Mouse (Mus musculus) kidney, embryonic 14.5 days (tissue): ENCODE data around the gene Sez6. TPM values are rescaled to one million over a fixed set of nuclear protein-coding genes. Genes with fewer than 3 reads are reported as not detected.

Experiments used
- ATAC-seq: fragments of 200-750 bp; cut with Nextera tagmentation; 2 replicates; pipeline ENCODE4 v1.8.0; 2017; ENCODE audit warnings: moderate number of reproducible peaks, mild to moderate bottlenecking, moderate TSS enrichment, moderate library complexity; ENCODE audit not compliant: low FRiP score, low TSS enrichment
- H3K27ac ChIP-seq: fragments of 300-500 bp; sonication (generic); 2 replicates; pipeline ENCODE4 v1.5.1; 2014; ENCODE audit warnings: low read depth, mild to moderate bottlenecking, low read length, moderate library complexity, mixed read lengths
- H3K27me3 ChIP-seq: fragments of 300-500 bp; sonication (generic); 2 replicates; pipeline ENCODE4 v1.6.1; 2014; ENCODE audit warnings: mild to moderate bottlenecking, low read length; ENCODE audit not compliant: control insufficient read depth, insufficient read depth
- H3K36me3 ChIP-seq: fragments of 300-500 bp; sonication (generic); 2 replicates; pipeline ENCODE4 v1.6.1; 2014; ENCODE audit warnings: low read length, mixed read lengths; ENCODE audit not compliant: control insufficient read depth, insufficient read depth
- H3K4me1 ChIP-seq: fragments of 300-500 bp; sonication (generic); 2 replicates; pipeline ENCODE4 v1.6.1; 2014; ENCODE audit warnings: low read length, mixed read lengths; ENCODE audit not compliant: control insufficient read depth, insufficient read depth
- H3K4me2 ChIP-seq: fragments of 300-500 bp; sonication (generic); replicated peaks from 2 replicates; pipeline ENCODE4 v1.6.1; 2014; ENCODE audit warnings: low read depth, mild to moderate bottlenecking, low read length
- H3K4me3 ChIP-seq: fragments of 300-500 bp; sonication (generic); 2 replicates; pipeline ENCODE4 v1.5.1; 2014; ENCODE audit warnings: mild to moderate bottlenecking, low read length
- H3K9ac ChIP-seq: fragments of 300-500 bp; sonication (generic); 2 replicates; pipeline ENCODE4 v1.6.1; 2014; ENCODE audit warnings: low read depth, mild to moderate bottlenecking, low read length, moderate library complexity
- H3K9me3 ChIP-seq: fragments of 300-500 bp; sonication (generic); 2 replicates; pipeline ENCODE4 v1.6.1; 2016; ENCODE audit warnings: low read length; ENCODE audit not compliant: control insufficient read depth
- WGBS: fragments of 180-500 bp; shearing (Covaris S2); extraction: QIAGEN DNeasy Blood & Tissue Kit; methylation state at CpG from one replicate; pipeline ENCODE4 v1.1.7; 2014; 5-methylcytosine and 5-hydroxymethylcytosine counted together
- polyA plus RNA-seq: library from polyadenylated mRNA; unstranded; fragments of >200 nt; fragmentation: Nextera tagmentation; extraction: Ambion mirVana; gene quantifications from 2 replicates; pipeline ENCODE4 v1.2.1, GENCODE M21; 2014

Sez6 gene
- polyA plus RNA-seq, 1 experiment from 2014 or later = not detected

DNA sequence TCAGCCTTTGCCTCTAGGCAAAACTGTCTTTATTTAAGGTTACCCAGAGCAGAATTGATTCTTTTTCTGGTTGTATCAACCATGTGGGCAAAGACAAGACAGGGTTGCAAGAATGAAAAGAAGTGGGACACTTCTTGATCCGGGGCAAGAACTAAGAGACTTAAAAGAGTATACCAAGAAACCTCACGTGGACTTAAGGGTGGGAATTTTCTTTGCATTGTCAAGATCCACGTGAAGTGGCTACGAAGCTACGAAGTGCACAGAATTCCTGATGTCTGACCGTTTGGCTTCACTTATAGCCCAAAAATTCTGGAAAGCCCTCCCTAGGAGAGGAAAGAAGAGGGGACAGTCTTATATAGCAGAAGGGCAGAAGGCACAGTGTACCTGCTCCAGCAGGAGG, 37.3 kb upstream of the Sez6 start:
- H3K4me2 ChIP-seq = peak overlapping the region; percentile 9; the same call in 1 of the 2 replicates
- H3K4me1 ChIP-seq = peaks cover 17% of the 10 kb centered on the region
- peak overlapping the region; percentile 59 for H3K27ac ChIP-seq
- ATAC-seq = no peak
- no peak overlapping the region for H3K9ac ChIP-seq
- peaks cover 25% of the 10 kb centered on the region for H3K27me3 ChIP-seq
- H3K9me3 ChIP-seq = no peaks in the 10 kb centered on the region
- H3K36me3 ChIP-seq = no peaks in the 10 kb centered on the region
- WGBS = 28% methylated on average over 6 of the region's 6 CpGs
- H3K4me3 ChIP-seq = no peak overlapping the region

DNA sequence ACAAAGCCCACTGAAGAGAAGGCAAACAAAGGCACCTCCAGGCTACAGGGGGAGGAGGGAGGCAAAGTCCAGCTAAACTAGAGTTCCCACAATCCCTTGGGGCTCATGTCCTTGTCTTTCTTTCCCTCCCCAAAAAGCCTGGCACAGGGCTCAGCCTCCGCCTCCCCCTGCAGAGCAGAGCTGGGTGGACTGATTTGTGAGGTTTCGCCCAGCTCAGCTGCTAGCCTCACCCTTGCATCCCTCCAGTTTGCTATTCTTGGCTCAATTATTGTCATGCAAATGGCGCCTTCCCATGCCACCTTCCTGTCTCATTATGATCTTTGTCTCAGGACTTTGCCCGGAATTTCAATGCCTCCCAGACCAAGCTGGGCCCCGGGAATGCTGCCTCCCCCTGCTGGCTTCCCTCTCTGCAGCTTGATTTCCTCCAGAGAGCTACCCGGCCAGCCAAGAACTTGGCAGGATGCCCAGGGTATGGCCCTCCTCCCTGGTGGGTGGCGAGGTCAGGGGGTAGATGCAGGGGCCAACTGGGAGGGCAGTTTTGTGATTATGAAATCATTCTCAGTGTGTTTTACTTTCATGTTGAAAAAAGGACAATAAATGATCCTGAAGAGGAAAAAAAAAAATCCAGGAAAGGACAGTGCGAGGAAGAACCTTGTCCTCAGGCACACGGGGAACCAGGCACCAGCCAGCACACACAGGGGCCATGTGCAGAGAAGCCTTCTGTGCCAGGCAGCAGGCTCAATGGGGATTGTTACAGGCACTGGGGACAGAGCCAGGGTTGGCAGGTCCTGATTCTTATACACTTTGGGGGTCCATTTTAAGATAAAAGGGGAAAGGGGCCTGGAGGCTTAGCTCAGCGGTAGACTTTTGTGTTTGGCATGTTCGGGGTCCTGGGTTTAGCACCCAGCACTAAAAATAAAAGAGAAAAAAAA, 36.5 kb upstream of the Sez6 start, which contains the start of gene Pipox:
Gene Pipox, minus strand, starts transcription at position 310 of the 932 bp plus-strand sequence.
- H3K4me1 ChIP-seq = peaks cover 17% of the 10 kb centered on the region
- H3K9me3 ChIP-seq = no peaks in the 10 kb centered on the region
- WGBS = 23% methylated on average over 11 of the region's 11 CpGs
- H3K4me2 ChIP-seq = peak within 1 kb of the TSS; percentile 9; the same call in 1 of the 2 replicates
- H3K27ac ChIP-seq = peak within 1 kb of the TSS; percentile 59
- no peaks in the 10 kb centered on the region for H3K36me3 ChIP-seq
- no peak within 1 kb of the TSS for H3K4me3 ChIP-seq
- peak; percentile 70 for ATAC-seq
- H3K9ac ChIP-seq = no peak within 1 kb of the TSS
- peaks cover 27% of the 10 kb centered on the region for H3K27me3 ChIP-seq

DNA sequence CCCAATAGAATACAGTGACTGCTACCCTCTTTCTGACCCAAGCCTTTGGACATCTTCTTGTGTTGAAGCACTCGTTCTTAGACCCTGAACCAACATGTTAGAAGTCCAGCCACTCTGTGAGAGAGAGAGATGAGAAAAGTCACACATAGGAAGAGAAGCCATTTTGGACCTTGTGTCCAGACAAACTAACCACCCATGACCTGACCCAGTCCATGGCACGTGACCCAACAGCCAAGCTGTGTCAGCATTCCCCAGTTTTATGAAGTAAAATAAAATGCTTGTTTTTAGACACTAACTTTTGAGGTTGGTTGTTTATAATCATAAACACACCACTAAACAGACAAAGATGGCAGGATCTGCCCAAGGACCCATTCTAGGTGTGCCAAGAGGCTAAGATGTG, 35.6 kb upstream of the Sez6 start:
- ATAC-seq = no peak
- Histone ChIP-seq H3K9me3 (0 out of 2 replicates have a peak, but pooled peaks cover 2% of the 10 kb centered on the region), H3K9ac (no peak overlapping the region), H3K27ac (no peak overlapping the region), H3K27me3 (peaks cover 31% of the 10 kb centered on the region), H3K4me1 (peaks cover 17% of the 10 kb centered on the region), H3K4me3 (no peak overlapping the region), H3K36me3 (no peaks in the 10 kb centered on the region), H3K4me2 (no peak overlapping the region)
- WGBS = 73% methylated on average over 2 of the region's 2 CpGs

DNA sequence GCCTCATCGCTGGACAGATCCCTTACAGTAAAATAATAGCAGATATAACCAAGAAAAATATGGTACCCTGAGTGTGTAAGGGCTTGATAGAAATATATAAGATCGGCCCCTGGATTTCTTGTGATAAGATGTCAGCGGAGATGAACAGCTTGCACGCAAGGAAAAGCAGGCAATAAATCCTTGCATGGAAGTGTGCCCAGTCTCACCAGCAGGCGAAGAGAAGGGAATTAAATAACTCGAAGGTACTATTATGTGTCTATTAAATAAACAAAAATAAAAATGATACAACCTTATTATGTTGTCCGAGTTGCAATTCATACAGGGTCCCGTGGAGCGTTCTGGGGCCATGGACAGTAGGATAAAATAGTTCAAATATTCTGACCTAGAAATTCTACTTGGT, 34.6 kb upstream of the Sez6 start:
- ATAC-seq = no peak
- Histone ChIP-seq H3K27me3 (peaks cover 31% of the 10 kb centered on the region), H3K27ac (no peak overlapping the region), H3K9me3 (0 out of 2 replicates have a peak, but pooled peaks cover 2% of the 10 kb centered on the region), H3K4me3 (no peak overlapping the region), H3K9ac (no peak overlapping the region), H3K4me1 (peaks cover 17% of the 10 kb centered on the region), H3K4me2 (no peak overlapping the region), H3K36me3 (no peaks in the 10 kb centered on the region)
- 62% methylated on average over 9 of the region's 9 CpGs for WGBS

DNA sequence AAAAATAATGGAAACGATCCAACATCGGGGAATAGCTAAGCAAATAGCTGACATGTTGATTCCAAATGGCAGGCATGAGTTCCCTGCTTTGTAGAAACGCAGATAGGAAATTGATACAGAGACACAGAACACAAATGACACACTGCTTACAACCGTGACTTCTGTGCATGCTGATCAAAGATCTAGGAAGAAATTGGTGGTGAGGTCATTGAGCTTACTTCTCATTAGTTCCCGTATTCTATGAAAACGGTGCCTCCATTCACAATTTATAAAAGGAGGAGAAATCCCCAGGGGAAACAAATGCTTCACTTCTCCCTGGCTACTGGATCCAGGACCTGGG, 34.1 kb upstream of the Sez6 start:
- ATAC-seq = no peak
- Histone ChIP-seq H3K27me3 (peaks cover 31% of the 10 kb centered on the region), H3K4me3 (no peak overlapping the region), H3K4me1 (peaks cover 17% of the 10 kb centered on the region), H3K36me3 (no peaks in the 10 kb centered on the region), H3K9ac (no peak overlapping the region), H3K4me2 (no peak overlapping the region), H3K27ac (no peak overlapping the region), H3K9me3 (0 out of 2 replicates have a peak, but pooled peaks cover 2% of the 10 kb centered on the region)
- 51% methylated on average over 6 of the region's 6 CpGs for WGBS

DNA sequence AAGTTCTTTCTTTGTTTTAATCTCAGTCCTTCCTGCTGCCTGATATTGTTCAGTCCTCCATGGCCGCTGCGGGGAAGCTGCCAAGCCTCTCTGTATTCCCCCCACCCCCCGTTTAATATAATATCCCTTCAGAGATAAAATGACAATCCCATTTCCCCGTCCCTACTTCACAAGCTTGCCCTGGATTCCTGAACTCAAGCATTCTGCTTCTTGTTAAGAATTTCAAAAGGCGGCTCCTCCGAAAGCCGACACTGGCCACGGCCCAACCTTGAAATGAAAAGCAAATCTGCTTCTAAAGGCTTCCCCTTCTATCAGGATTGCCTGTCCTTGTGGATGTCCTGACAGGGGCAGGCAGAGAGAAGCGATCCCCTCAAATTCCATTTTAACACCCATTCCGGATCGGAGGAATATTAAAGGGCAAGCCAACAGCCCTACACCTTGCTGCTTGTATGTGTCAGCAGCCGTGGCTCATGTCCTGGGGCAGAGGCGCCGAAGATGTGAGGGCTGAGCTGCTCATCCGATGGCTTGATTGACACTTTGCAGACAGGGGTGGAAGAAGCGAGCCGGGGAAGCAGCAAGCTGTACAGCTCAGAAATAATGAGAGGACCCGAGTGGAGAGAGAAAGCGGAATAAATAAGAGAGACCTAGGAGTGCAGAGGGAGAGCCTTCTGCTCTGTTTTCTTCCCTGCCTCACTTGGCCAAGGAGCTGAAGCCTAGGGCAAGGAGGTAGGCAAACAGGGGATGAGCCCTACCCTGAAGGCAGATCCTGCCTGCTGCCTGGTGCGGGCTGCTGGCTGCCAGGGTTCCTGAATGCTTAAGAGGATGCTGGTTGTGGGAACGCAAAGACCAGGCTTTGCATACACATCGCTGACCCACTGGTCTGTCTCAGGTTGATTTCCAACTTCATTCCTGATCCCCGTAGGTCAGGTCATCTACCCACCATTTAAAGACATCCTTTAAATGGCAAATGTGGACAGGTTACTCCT, 33.5 kb upstream of the Sez6 start:
- no peak overlapping the region for H3K4me2 ChIP-seq
- H3K4me1 ChIP-seq = peaks cover 20% of the 10 kb centered on the region
- 25% methylated on average over 23 of the region's 23 CpGs for WGBS
- peaks cover 31% of the 10 kb centered on the region for H3K27me3 ChIP-seq
- ATAC-seq = no peak
- H3K9me3 ChIP-seq = 0 out of 2 replicates have a peak, but pooled peaks cover 2% of the 10 kb centered on the region
- no peak overlapping the region for H3K27ac ChIP-seq
- H3K36me3 ChIP-seq = no peaks in the 10 kb centered on the region
- no peak overlapping the region for H3K4me3 ChIP-seq
- H3K9ac ChIP-seq = no peak overlapping the region

DNA sequence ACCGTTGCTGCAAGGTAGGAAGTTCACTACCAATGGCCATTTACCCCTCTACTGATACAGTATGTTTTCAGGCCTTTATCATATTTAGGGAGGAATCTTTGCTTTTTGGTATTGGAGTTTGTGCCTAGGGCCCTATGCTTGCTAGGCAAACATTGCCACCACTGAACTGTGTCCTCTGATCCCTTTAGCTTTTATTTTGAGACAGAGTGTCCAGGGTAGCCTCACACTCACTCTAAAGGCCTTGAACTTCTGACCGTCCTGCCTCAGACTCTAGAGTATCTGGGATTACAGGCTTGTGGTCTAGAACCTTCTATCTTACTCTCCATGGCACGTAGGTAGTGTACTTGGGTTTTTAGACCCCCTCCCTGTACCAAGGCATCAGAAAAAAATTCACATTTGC, 30.4 kb upstream of the Sez6 start:
- Histone ChIP-seq H3K4me3 (no peak overlapping the region), H3K4me2 (no peak overlapping the region), H3K9ac (no peak overlapping the region), H3K27me3 (peaks cover 28% of the 10 kb centered on the region), H3K36me3 (no peaks in the 10 kb centered on the region), H3K9me3 (0 out of 2 replicates have a peak, but pooled peaks cover 2% of the 10 kb centered on the region), H3K4me1 (peaks cover 9% of the 10 kb centered on the region; the same call in 1 of the 2 replicates), H3K27ac (no peak overlapping the region)
- 91% methylated on average over 3 of the region's 3 CpGs for WGBS
- ATAC-seq = no peak

DNA sequence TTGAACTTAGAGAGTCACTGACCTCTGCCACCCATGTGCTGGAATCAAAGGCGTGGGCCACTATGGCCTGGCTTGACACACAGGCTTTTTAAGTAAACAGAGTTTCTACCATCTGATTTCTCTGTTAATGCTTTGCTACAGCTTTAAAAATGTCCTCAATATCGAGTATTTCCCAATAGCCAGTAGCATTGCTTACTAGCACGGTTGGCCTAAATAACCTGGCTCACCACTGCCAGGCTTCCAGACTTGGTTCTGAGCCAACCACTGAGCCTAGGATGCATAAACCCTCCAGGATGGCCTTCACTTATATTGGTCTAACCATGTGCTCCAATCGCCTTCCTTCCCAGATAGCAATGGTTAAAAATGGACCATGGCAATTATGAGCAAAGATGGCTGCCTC, 29.9 kb upstream of the Sez6 start:
- Histone ChIP-seq H3K9ac (no peak overlapping the region), H3K27ac (no peak overlapping the region), H3K36me3 (no peaks in the 10 kb centered on the region), H3K27me3 (peaks cover 28% of the 10 kb centered on the region), H3K4me2 (no peak overlapping the region), H3K4me1 (peaks cover 8% of the 10 kb centered on the region; the same call in 1 of the 2 replicates), H3K9me3 (0 out of 2 replicates have a peak, but pooled peaks cover 2% of the 10 kb centered on the region), H3K4me3 (no peak overlapping the region)
- no peak for ATAC-seq
- WGBS = 86% methylated on average over 4 of the region's 4 CpGs
